Mouse (Mus musculus) midbrain, embryonic 12.5 days (tissue): Measurements from ENCODE around the gene Zscan21. TPM values are rescaled to one million over a fixed set of nuclear protein-coding genes. Genes with fewer than 3 reads are reported as not detected.
A peak's percentile ranks its signal among the peaks of the same experiment; 100 is the strongest.
"Not testable (repeated sequence)": the region's sequence is repeated elsewhere in the genome, so short reads cannot be mapped to it uniquely, and the experiment has no call there.

Source experiments
- ATAC-seq: fragments of 200-750 bp; cut with Nextera tagmentation; 2 replicates; pipeline ENCODE4 v1.8.0; 2017; ENCODE audit warnings: low read depth, moderate TSS enrichment, moderate library complexity; ENCODE audit not compliant: low FRiP score
- H3K27ac ChIP-seq: fragments of 300-500 bp; sonication (generic); replicated peaks from 2 replicates; pipeline ENCODE4 v1.5.1; 2016; ENCODE audit warnings: mild to moderate bottlenecking
- H3K27me3 ChIP-seq: fragments of 300-500 bp; sonication (generic); 2 replicates; pipeline ENCODE4 v1.6.1; 2016; ENCODE audit warnings: mild to moderate bottlenecking
- H3K36me3 ChIP-seq: fragments of 300-500 bp; sonication (generic); 2 replicates; pipeline ENCODE4 v1.6.1; 2016
- H3K4me1 ChIP-seq: fragments of 300-500 bp; sonication (generic); 2 replicates; pipeline ENCODE4 v1.6.1; 2016
- H3K4me2 ChIP-seq: fragments of 300-500 bp; sonication (generic); replicated peaks from 2 replicates; pipeline ENCODE4 v1.6.1; 2016; ENCODE audit warnings: mild to moderate bottlenecking, moderate library complexity
- H3K4me3 ChIP-seq: fragments of 300-500 bp; sonication (generic); 2 replicates; pipeline ENCODE4 v1.5.1; 2016; ENCODE audit warnings: mild to moderate bottlenecking
- H3K9ac ChIP-seq: fragments of 300-500 bp; sonication (generic); replicated peaks from 2 replicates; pipeline ENCODE4 v1.6.1; 2016; ENCODE audit warnings: mild to moderate bottlenecking, moderate library complexity
- H3K9me3 ChIP-seq: fragments of 300-500 bp; sonication (generic); 2 replicates; pipeline ENCODE4 v1.6.1; 2016; ENCODE audit warnings: mild to moderate bottlenecking
- WGBS: fragments of 180-500 bp; shearing (Covaris S2); methylation state at CpG from one replicate; pipeline ENCODE4 v1.1.7; 2016; 5-methylcytosine and 5-hydroxymethylcytosine counted together
- polyA plus RNA-seq: library from polyadenylated mRNA; unstranded; fragments of >200 nt; fragmentation: Nextera tagmentation; extraction: Ambion mirVana; gene quantifications from 2 replicates; pipeline ENCODE4 v1.2.1, GENCODE M21; 2016

Zscan21 gene
- polyA plus RNA-seq, 1 experiment from 2014 or later: 109 TPM

- H3K9me3 ChIP-seq: no peaks in the 10 kb centered on the region
- H3K4me2 ChIP-seq: no peak overlapping the region
- H3K36me3 ChIP-seq: peaks cover 23% of the 10 kb centered on the region
- H3K4me3 ChIP-seq: no peak overlapping the region
- H3K27me3 ChIP-seq: no peaks in the 10 kb centered on the region
- H3K27ac ChIP-seq: no peak overlapping the region
- no peak for ATAC-seq
- H3K4me1 ChIP-seq: peaks cover 20% of the 10 kb centered on the region
- H3K9ac ChIP-seq: no peak overlapping the region
- 86% methylated on average over 3 of the region's 3 CpGs for WGBS
Observed at GRCm38 (mm10) chr5:138088366-138088765, 28.3 kb upstream of the Zscan21 start.

- no peak overlapping the region for H3K4me3 ChIP-seq
- H3K4me1 ChIP-seq: peaks cover 20% of the 10 kb centered on the region
- no peak for ATAC-seq
- H3K9me3 ChIP-seq: no peaks in the 10 kb centered on the region
- WGBS: 91% methylated on average over 6 of the region's 6 CpGs
- no peak overlapping the region for H3K27ac ChIP-seq
- H3K27me3 ChIP-seq: no peaks in the 10 kb centered on the region
- no peak overlapping the region for H3K9ac ChIP-seq
- H3K4me2 ChIP-seq: no peak overlapping the region
- peaks cover 30% of the 10 kb centered on the region for H3K36me3 ChIP-seq
Observed at GRCm38 (mm10) chr5:138089108-138089551, 27.6 kb upstream of the Zscan21 start.

- Histone ChIP-seq H3K9me3 (no peaks in the 10 kb centered on the region), H3K27me3 (no peaks in the 10 kb centered on the region), H3K4me1 (peaks cover 20% of the 10 kb centered on the region), H3K4me2 (no peak overlapping the region), H3K9ac (no peak overlapping the region), H3K27ac (no peak overlapping the region), H3K4me3 (no peak overlapping the region), H3K36me3 (peaks cover 41% of the 10 kb centered on the region)
- ATAC-seq: no peak
- WGBS: 80% methylated on average over 3 of the region's 3 CpGs
Observed at GRCm38 (mm10) chr5:138090271-138090670, 26.4 kb upstream of the Zscan21 start.

- ATAC-seq: no peak
- WGBS: 93% methylated on average over 5 of the region's 5 CpGs
Observed at GRCm38 (mm10) chr5:138090737-138091136, 26.0 kb upstream of the Zscan21 start.

GRCm38 (mm10) chr5:138092771-138093170 lies 23.9 kb upstream of the Zscan21 start:
- no peak overlapping the region for H3K4me3 ChIP-seq
- WGBS: 93% methylated on average over 4 of the region's 4 CpGs
- ATAC-seq: no peak
- H3K9me3 ChIP-seq: no peaks in the 10 kb centered on the region
- no peak overlapping the region for H3K27ac ChIP-seq
- H3K4me1 ChIP-seq: peaks cover 8% of the 10 kb centered on the region; the same call in 1 of the 2 replicates
- H3K9ac ChIP-seq: no peak overlapping the region
- peaks cover 58% of the 10 kb centered on the region for H3K36me3 ChIP-seq
- H3K4me2 ChIP-seq: no peak overlapping the region
- H3K27me3 ChIP-seq: no peaks in the 10 kb centered on the region

More at GRCm38 (mm10) chr5:138090737-138091136, 26.0 kb upstream of the Zscan21 start:
- Histone ChIP-seq H3K27ac (no peak overlapping the region), H3K27me3 (no peaks in the 10 kb centered on the region), H3K36me3 (peaks cover 46% of the 10 kb centered on the region), H3K4me3 (no peak overlapping the region), H3K9me3 (no peaks in the 10 kb centered on the region), H3K4me1 (peaks cover 20% of the 10 kb centered on the region), H3K9ac (no peak overlapping the region), H3K4me2 (no peak overlapping the region)

- peaks cover 64% of the 10 kb centered on the region for H3K36me3 ChIP-seq
- H3K27me3 ChIP-seq: no peaks in the 10 kb centered on the region
- no peaks in the 10 kb centered on the region for H3K9me3 ChIP-seq
- H3K4me1 ChIP-seq: no peaks in the 10 kb centered on the region
- no peak overlapping the region for H3K4me3 ChIP-seq
- no peak overlapping the region for H3K4me2 ChIP-seq
- H3K9ac ChIP-seq: no peak overlapping the region
- no peak for ATAC-seq
- 98% methylated on average over 6 of the region's 6 CpGs for WGBS
- no peak overlapping the region for H3K27ac ChIP-seq
Observed at GRCm38 (mm10) chr5:138094474-138094873, 22.2 kb upstream of the Zscan21 start.

GRCm38 (mm10) chr5:138104976-138105375 lies 11.7 kb upstream of the Zscan21 start:
- Histone ChIP-seq H3K4me2 (no peak overlapping the region), H3K4me3 (no peak overlapping the region), H3K36me3 (peaks cover 49% of the 10 kb centered on the region), H3K27ac (no peak overlapping the region), H3K9ac (no peak overlapping the region), H3K4me1 (no peaks in the 10 kb centered on the region), H3K9me3 (no peaks in the 10 kb centered on the region), H3K27me3 (no peaks in the 10 kb centered on the region)
- 94% methylated on average over 2 of the region's 2 CpGs for WGBS
- ATAC-seq: no peak

GRCm38 (mm10) chr5:138107130-138107529 lies 9.6 kb upstream of the Zscan21 start:
- no peak for ATAC-seq
- Histone ChIP-seq H3K27ac (no peak overlapping the region), H3K4me3 (no peak overlapping the region), H3K36me3 (peaks cover 27% of the 10 kb centered on the region), H3K9me3 (no peaks in the 10 kb centered on the region), H3K9ac (no peak overlapping the region), H3K4me1 (no peaks in the 10 kb centered on the region), H3K4me2 (no peak overlapping the region), H3K27me3 (no peaks in the 10 kb centered on the region)
- 76% methylated on average over 3 of the region's 3 CpGs for WGBS

- H3K27me3 ChIP-seq, H3K4me3 ChIP-seq, ATAC-seq, H3K27ac ChIP-seq, H3K9ac ChIP-seq, H3K4me2 ChIP-seq, H3K9me3 ChIP-seq, H3K36me3 ChIP-seq, H3K4me1 ChIP-seq: not testable (repeated sequence)
- WGBS: 62% methylated on average over 4 of the region's 4 CpGs
Observed at GRCm38 (mm10) chr5:138109847-138110396, 6.8 kb upstream of the Zscan21 start.

GRCm38 (mm10) chr5:138117199-138118015 lies 704 bp downstream of the Zscan21 start:
- H3K4me2 ChIP-seq: peak overlapping the region; percentile 74
- peaks cover 17% of the 10 kb centered on the region for H3K4me1 ChIP-seq
- no peaks in the 10 kb centered on the region for H3K9me3 ChIP-seq
- H3K36me3 ChIP-seq: peaks cover 18% of the 10 kb centered on the region
- H3K27me3 ChIP-seq: no peaks in the 10 kb centered on the region
- H3K27ac ChIP-seq: peak overlapping the region; percentile 93
- peak overlapping the region; percentile 73 for H3K4me3 ChIP-seq
- 11% methylated on average over 16 of the region's 16 CpGs for WGBS
- peak; percentile 23; the same call in 1 of the 2 replicates for ATAC-seq
- H3K9ac ChIP-seq: peak overlapping the region; percentile 81

- peak overlapping the region; percentile 73 for H3K4me3 ChIP-seq
- no peaks in the 10 kb centered on the region for H3K27me3 ChIP-seq
- no peak for ATAC-seq
- H3K4me2 ChIP-seq: peak overlapping the region; percentile 74
- H3K4me1 ChIP-seq: peaks cover 17% of the 10 kb centered on the region
- peaks cover 21% of the 10 kb centered on the region for H3K36me3 ChIP-seq
- peak overlapping the region; percentile 93; the same call in 1 of the 2 replicates for H3K27ac ChIP-seq
- 79% methylated on average over 3 of the region's 3 CpGs for WGBS
- peak overlapping the region; percentile 81 for H3K9ac ChIP-seq
- no peaks in the 10 kb centered on the region for H3K9me3 ChIP-seq
Observed at GRCm38 (mm10) chr5:138118041-138118440, 1.3 kb downstream of the Zscan21 start.

GRCm38 (mm10) chr5:138132425-138133064 lies 15.8 kb downstream of the Zscan21 start:
- Histone ChIP-seq H3K4me2 (no peak overlapping the region), H3K27ac (no peak overlapping the region), H3K9ac (no peak overlapping the region), H3K27me3 (no peaks in the 10 kb centered on the region), H3K36me3 (peaks cover 83% of the 10 kb centered on the region), H3K4me3 (no peak overlapping the region), H3K9me3 (no peaks in the 10 kb centered on the region), H3K4me1 (no peaks in the 10 kb centered on the region)
- no peak for ATAC-seq
- WGBS: 94% methylated on average over 5 of the region's 5 CpGs
